Mouse (Mus musculus): ENCODE data around the gene B3gat3. TPM values are rescaled to one million over a fixed set of nuclear protein-coding genes. Genes with fewer than 3 reads are reported as not detected.
"Not testable (repeated sequence)": the region's sequence is repeated elsewhere in the genome, so short reads cannot be mapped to it uniquely, and the experiment has no call there.

B3gat3 gene
- total RNA-seq, 2 experiments from 2014 or later: 19.5 to 28.9 TPM

DNA sequence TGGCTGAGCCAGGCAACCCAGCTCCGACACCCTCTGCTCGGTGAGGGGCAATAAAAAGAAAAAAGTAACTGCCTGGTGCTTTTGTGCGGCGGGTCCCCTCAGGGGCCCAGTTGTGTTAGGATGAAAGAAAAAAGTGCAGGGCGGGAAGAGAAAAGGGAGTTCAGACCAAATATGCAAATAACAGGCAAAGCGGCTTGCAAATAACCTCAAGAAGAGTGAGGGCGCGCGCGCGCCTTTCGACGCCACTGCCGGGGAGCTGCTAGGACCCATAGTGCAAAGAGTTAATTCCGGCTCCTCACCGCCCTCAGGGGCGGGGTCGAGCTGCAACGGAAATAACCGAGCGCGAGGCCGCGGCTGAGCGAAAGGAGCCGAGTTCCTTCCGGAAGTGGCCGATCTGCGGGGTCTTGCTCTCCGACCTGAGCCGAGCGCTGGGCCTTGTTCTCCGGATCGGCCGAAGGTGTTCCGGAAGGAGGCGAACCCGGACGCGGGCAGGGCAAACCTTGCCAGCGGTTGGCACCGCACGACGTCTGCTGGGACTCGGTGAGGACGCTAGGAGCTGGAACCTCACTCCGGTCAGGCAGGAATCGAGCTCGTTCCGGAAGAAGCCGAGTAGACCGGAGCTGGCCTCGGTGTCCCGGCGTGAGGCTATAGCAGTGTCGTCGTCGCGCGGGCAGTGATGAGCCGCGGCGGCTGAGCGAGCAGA, 21.5 kb downstream of the B3gat3 start, which contains the start of gene Mta2:
TSS of gene Mta2 (plus strand) at position 361 of the 703 bp plus-strand sequence.
- peak; percentile 92 for ATAC-seq (ENCODE audit: poor library complexity, severe bottlenecking)

- ATAC-seq (ENCODE audit: poor library complexity, severe bottlenecking): peak; percentile 23
These were observed 22.2 kb downstream of the B3gat3 start for GRCm38 (mm10) chr19:8942276-8942964.

GRCm38 (mm10) chr19:8943047-8943446, 22.9 kb downstream of the B3gat3 start:
- no peak for ATAC-seq (ENCODE audit: poor library complexity, severe bottlenecking)

DNA sequence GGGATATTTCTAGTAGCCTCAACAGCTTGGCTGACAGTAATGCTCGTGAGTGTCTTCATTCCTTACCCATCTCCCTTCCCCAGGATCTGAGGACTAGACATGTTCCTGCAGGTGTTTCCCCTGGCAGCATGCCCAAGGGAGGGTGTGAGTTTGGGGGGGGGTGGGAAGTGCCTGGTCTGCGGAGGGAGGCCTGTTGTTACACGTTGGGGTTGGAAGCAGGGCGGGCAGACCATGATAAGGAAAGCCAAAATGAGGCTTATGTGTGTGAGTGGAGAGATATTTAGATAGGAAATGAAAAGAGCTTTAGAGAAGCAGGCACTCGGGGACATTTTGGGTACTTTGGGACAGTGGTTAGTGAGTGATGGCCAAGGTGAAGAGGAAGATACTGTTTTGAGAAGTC, 23.9 kb downstream of the B3gat3 start:
- no peak for ATAC-seq (ENCODE audit: poor library complexity, severe bottlenecking)

DNA sequence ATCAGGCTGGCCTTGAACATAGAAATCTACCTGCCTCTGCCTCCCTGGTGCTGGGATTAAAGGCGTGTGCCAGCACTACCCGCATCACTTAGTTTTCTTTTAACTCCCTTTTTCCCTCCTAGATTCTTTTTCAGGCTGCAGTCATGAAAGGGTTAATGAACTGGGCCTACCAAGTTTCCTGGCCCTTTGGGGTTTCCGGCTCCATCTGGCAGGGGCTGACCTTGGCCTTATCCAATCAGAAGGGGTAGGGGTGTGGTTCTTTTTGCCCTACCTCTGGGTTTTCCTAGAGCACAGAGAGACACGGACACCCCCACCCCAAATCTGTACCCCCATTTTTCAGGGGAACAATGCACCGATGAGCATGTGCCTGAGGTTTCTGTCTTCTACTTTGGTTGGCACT, 24.6 kb downstream of the B3gat3 start:
- ATAC-seq (ENCODE audit: poor library complexity, severe bottlenecking): no peak

DNA sequence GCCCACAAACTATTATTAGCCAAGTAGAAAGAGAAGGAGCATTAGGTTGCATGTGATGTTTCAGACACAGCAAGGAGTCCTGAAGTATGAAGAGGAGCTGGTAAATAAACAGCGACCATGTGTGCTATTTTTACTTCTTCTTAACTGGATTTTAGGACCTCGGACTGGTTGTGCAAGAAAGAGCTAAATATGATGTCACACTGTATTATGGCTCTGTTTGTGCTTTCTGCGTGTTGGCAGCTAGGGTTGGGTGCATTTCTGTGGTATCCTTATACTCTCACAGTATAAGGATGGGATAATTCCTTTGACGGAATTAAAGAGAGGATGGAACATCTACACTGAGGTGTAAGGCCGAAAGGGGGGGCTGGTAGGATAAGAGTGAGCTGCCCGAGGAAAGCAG, 25.1 kb downstream of the B3gat3 start:
- no peak for ATAC-seq (ENCODE audit: poor library complexity, severe bottlenecking)

- no peak for ATAC-seq (ENCODE audit: poor library complexity, severe bottlenecking)
These were observed 26.8 kb downstream of the B3gat3 start for GRCm38 (mm10) chr19:8946929-8947328.

GRCm38 (mm10) chr19:8950190-8950589, 30.0 kb downstream of the B3gat3 start:
- no peak for ATAC-seq (ENCODE audit: poor library complexity, severe bottlenecking)

GRCm38 (mm10) chr19:8952241-8952640, 32.1 kb downstream of the B3gat3 start:
- no peak for ATAC-seq (ENCODE audit: poor library complexity, severe bottlenecking)

- peak; percentile 97 for ATAC-seq (ENCODE audit: poor library complexity, severe bottlenecking)
These were observed 33.2 kb downstream of the B3gat3 start, which contains the start of gene Tut1 for GRCm38 (mm10) chr19:8953135-8954039. Gene Tut1, plus strand, starts transcription at chr19:8953847.

GRCm38 (mm10) chr19:8954171-8954570, 34.0 kb downstream of the B3gat3 start:
- no peak for ATAC-seq (ENCODE audit: poor library complexity, severe bottlenecking)

DNA sequence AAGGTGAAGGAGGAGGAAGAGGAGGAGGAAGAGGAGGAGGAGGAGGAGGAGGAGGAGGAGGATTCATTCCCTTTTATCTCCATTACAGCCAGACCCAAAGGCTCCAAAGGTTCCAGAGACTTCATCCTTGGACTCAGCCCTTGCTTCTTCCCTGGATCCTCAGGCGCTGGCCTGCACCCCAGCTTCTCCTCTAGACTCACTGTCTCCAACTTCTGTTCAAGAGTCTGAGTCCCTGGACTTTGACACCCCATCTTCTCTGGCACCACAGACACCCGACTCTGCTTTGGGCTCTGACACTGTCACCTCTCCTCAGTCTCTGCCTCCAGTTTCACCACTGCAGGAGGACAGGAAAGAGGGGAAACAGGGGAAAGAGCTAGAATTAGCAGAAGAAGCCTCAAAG, 42.1 kb downstream of the B3gat3 start:
- no peak for ATAC-seq (ENCODE audit: poor library complexity, severe bottlenecking)

DNA sequence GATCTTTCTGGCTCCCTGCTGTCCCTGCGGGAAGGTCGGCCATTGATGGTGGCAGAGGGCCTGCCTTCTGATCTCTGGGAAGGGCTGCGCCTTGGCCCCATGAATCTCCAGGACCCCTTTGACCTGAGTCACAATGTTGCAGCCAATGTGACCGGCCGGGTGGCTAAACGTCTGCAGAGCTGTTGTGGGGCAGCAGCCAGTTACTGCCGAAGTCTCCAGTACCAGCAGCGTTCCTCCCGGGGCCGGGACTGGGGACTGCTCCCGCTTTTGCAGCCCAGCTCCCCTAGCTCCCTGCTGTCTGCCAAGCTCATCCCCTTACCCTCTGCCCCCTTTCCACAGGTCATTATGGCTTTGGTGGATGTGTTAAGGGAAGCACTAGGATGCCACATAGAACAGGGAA, 44.9 kb downstream of the B3gat3 start:
- ATAC-seq (ENCODE audit: poor library complexity, severe bottlenecking): no peak

DNA sequence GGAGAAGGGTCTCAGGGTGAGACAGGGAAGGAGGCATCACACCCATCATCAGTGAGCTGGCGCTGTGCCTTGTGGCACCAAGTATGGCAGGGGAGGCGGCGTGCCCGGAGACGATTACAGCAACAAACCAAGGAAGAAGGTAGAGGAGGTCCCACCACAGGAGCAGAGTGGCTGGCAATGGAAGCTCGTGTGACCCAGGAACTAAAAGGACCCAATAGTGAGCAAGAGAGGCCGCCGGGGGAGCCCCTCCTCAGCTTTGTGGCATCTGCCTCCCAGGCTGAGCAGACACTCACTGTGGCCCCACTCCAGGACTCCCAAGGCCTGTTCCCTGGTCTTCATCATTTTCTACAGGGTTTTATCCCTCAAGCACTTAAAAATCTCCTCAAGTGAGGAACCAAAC, 45.6 kb downstream of the B3gat3 start:
- ATAC-seq (ENCODE audit: poor library complexity, severe bottlenecking): no peak

GRCm38 (mm10) chr19:8966198-8966589, 46.0 kb downstream of the B3gat3 start:
- no peak for ATAC-seq (ENCODE audit: poor library complexity, severe bottlenecking)

DNA sequence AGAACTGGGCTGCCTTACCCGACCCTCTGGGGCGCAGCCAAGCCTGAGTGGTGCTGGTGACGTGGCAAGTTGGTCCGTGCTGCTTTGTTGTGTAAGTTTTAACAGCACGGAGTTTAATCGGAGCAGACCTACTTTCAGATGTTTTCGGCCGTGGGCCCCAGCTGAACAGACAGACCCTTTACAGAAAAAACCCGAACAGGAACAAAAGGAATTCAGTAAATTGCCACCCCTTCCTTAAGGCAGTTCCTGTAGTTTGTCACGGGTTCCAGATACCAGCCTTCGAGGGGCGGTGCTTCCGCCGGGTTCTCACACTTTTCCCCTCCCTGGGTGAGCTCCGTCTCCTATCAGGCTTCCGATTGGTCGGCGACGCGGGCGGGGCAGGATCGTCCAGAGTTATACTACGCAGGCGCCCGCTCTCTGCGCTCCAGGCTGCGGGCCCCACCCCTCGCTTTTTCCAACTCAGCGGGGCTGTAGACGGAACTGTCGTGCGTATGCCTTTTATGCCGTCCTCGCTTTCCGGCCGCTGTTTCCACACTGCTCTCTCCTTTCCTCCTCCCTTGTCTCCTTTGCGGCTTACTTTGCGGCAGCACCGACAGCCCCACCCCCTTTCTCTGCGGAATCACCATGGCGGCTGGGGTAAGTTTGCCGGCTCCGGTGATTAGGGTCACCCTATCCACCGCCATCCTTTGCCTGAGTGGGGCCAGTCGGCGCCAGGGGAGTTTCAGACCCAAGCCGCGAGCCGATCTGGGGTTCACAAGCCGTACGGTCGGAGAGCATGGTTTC, 46.6 kb downstream of the B3gat3 start, which contains the start of gene Eef1g:
TSS of gene Eef1g (plus strand) at position 452 of the 783 bp plus-strand sequence.
- ATAC-seq (ENCODE audit: poor library complexity, severe bottlenecking): peak; percentile 96

GRCm38 (mm10) chr19:8967373-8967743, 47.2 kb downstream of the B3gat3 start:
- ATAC-seq (ENCODE audit: poor library complexity, severe bottlenecking): no peak

GRCm38 (mm10) chr19:8967893-8968292, 47.7 kb downstream of the B3gat3 start:
- ATAC-seq (ENCODE audit: poor library complexity, severe bottlenecking): no peak

- ATAC-seq (ENCODE audit: poor library complexity, severe bottlenecking): not testable (repeated sequence)
These were observed 52.3 kb downstream of the B3gat3 start for GRCm38 (mm10) chr19:8972491-8972890.

GRCm38 (mm10) chr19:8974638-8975037, 54.5 kb downstream of the B3gat3 start:
- no peak for ATAC-seq (ENCODE audit: poor library complexity, severe bottlenecking)

Data from megakaryocyte, adult 5-6 weeks (primary cell).